Mouse (Mus musculus): ENCODE results near the gene Alkbh1.

- TF ChIP-seq TCF12 (IDR thresholded peaks at IDR 0.05; ENCODE audit: low read depth, low read length), result no peak
- no peak for TF ChIP-seq USF1 (IDR thresholded peaks at IDR 0.05; ENCODE audit: low read depth, low read length)
- TF ChIP-seq GATA1 (IDR thresholded peaks at IDR 0.05; ENCODE audit: low read depth, low read length), result no peak
- no peak for TF ChIP-seq CTCF (IDR thresholded peaks at IDR 0.05 in 2 of 3, conservative IDR thresholded peaks at IDR 0.05 in 1 of 3; ENCODE audit: control insufficient read depth in 1 of 3, insufficient read depth in 1 of 3, low read depth in 2 of 3, low read length in 3 of 3, poor library complexity in 1 of 3, severe bottlenecking in 1 of 3)
- TF ChIP-seq MAFK (IDR thresholded peaks at IDR 0.05; ENCODE audit: borderline replicate concordance, low read depth, low read length), result no peak
- no peak for TF ChIP-seq UBTF (IDR thresholded peaks at IDR 0.05; ENCODE audit: borderline replicate concordance, insufficient read depth, low read depth, low read length)
Observed at GRCm38 (mm10) chr12:87419974-87420485, 23.8 kb downstream of the Alkbh1 start.
